Mouse (Mus musculus): ENCODE measurements around the gene Trim2. TPM values are rescaled to one million over a fixed set of nuclear protein-coding genes. Genes with fewer than 3 reads are reported as not detected.

Gene Trim2
- polyA plus RNA-seq, 1 experiment: 2.4 TPM

DNA sequence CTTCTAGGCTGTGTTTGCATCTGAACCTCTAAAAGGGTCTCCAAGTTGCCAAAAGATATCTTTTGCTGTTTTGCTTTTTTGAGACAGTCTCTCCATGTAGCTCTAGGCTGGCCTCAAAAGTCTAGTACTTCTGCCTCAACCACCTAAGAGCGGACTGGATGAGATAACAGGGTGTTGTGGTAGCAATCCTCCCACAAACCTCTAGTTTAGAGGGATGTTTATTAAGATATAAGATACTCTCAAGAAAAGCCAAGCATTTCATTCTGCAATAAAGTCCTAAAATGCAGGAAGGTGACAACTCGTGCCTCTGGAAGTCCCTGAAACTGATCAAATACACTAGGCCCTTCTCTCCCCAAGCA lies 52.2 kb downstream of the Trim2 start:
- TF ChIP-seq CEBPB (IDR thresholded peaks at IDR 0.05; ENCODE audit: low read depth) (no peak), FOSL1 (IDR thresholded peaks at IDR 0.05; ENCODE audit: insufficient read depth, low read length, poor library complexity, severe bottlenecking) (no peak), MYOG (IDR thresholded peaks at IDR 0.05; ENCODE audit: control insufficient read depth, extremely low read depth, insufficient read length) (no peak), MYOD1 (IDR thresholded peaks at IDR 0.05; ENCODE audit: control insufficient read depth, insufficient read length, low read depth) (no peak), MAX (IDR thresholded peaks at IDR 0.05) (no peak), USF1 (IDR thresholded peaks at IDR 0.05; ENCODE audit: low read depth) (no peak), CTCF (IDR thresholded peaks at IDR 0.05; ENCODE audit: control insufficient read depth, insufficient read depth, insufficient read length) (no peak)
- no peaks in the 10 kb centered on the region for H3K36me3 ChIP-seq (ENCODE audit: control insufficient read depth, insufficient read depth)
- no peaks in the 10 kb centered on the region for H3K27me3 ChIP-seq (ENCODE audit: control insufficient read depth, insufficient read depth, insufficient read length)

DNA sequence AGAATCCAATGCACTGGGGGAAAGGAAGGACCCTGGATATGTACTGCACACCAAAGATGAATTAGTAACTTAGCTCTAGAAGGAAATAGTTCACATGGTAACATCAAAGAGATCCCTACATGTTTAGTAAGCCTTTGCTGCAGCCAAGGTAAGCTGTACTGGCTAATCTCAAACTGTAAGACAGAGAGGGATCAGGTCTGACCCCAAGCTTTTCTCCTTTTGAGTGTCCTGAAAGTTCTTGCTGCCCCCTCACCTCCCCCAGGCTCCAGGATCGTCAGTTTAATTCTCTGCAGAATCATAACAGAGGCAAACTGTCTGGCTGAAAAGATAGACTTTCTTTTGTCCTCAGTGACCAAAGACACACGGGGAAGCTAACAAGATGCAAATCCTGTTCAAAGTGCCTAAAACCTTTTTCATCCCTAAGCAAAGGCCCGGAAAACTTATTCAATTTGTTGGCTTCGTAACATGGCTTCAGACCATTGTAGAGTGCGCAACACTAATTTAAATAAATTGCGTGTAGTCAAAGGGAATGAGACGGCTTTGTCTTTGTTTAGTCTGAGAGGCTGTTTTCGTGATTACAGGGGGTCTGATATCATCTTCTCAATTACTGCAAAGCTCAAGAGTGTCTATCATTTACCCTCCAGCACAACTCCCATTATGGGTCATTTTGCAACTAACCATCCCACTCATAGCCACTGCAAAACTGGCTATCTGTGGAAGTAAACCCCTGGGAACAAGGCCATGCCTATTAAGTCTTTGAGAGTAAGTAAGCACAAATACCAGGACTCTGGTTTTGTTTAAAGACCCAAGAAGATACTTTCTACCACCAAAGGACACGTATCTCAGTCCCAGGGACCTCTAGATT lies 52.8 kb downstream of the Trim2 start:
- Histone ChIP-seq H3K27me3 (ENCODE audit: control insufficient read depth, insufficient read depth, insufficient read length) (no peaks in the 10 kb centered on the region), H3K4me3 (ENCODE audit: insufficient read depth, poor library complexity, severe bottlenecking) (no peak overlapping the region), H3K79me3 (ENCODE audit: low read depth) (no peaks in the 10 kb centered on the region), H3K79me2 (ENCODE audit: control insufficient read depth, insufficient read depth) (no peaks in the 10 kb centered on the region), H3K36me3 (ENCODE audit: control insufficient read depth, insufficient read depth) (no peaks in the 10 kb centered on the region), H3ac (ENCODE audit: control insufficient read depth, insufficient read length, low read depth) (no peak overlapping the region)
- no peak for TF ChIP-seq CTCF (IDR thresholded peaks at IDR 0.05; ENCODE audit: control insufficient read depth, insufficient read depth, insufficient read length)
- no peak for TF ChIP-seq CEBPB (IDR thresholded peaks at IDR 0.05; ENCODE audit: low read depth)
- TF ChIP-seq MYOD1 (IDR thresholded peaks at IDR 0.05; ENCODE audit: control insufficient read depth, insufficient read length, low read depth): no peak
- TF ChIP-seq FOSL1 (IDR thresholded peaks at IDR 0.05; ENCODE audit: insufficient read depth, low read length, poor library complexity, severe bottlenecking): no peak
- no peak for TF ChIP-seq MAX (IDR thresholded peaks at IDR 0.05)
- no peak for TF ChIP-seq MYOG (IDR thresholded peaks at IDR 0.05; ENCODE audit: control insufficient read depth, extremely low read depth, insufficient read length)
- no peak for TF ChIP-seq USF1 (IDR thresholded peaks at IDR 0.05; ENCODE audit: low read depth)

More for the DNA sequence above, 52.2 kb downstream of the Trim2 start:
- no peak overlapping the region for H3ac ChIP-seq (ENCODE audit: control insufficient read depth, insufficient read length, low read depth)
- H3K79me2 ChIP-seq (ENCODE audit: control insufficient read depth, insufficient read depth): no peaks in the 10 kb centered on the region
- H3K4me3 ChIP-seq (ENCODE audit: insufficient read depth, poor library complexity, severe bottlenecking): no peak overlapping the region
- H3K79me3 ChIP-seq (ENCODE audit: low read depth): no peaks in the 10 kb centered on the region

DNA sequence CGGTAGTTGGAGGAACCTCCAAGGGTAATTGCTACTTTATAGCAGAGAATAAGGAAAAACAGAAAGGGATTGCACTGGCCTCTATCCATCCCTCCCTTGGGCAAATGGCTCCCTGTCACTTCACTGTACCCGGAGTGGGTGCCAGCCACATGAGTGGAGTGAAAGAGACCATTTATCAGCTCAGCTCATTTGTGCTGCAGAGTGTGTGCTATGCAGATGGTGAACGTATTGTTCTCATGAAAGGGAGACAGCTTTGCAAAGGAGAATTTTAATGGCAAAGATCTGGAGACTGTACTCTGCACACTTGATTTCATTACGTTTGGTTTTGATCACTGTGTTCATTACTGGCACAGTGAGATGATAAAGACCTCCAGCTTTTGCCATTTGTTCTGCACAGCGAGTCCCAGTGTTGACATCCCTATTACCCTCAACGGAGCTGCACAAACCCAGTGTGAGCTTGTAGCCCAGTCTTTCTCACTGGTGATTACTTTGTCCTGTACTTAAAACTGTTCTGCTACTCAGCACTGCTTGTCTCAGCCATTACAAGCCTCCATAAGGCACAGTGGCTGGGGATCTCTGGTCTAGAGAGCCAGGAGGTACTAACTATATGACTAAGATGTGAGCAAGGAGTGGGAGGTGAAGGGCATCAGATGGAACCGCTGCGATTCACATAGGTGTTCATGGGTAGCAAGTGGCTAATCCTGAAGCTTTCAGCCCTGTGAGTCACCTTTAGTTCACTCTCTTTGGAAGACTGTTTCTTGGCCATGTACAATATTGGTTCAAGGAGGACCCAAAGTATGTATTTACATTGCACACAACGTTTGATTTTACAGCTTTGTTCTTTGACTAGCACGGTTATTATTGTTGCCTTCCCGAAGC lies 53.7 kb downstream of the Trim2 start:
- Histone ChIP-seq H3ac (ENCODE audit: control insufficient read depth, insufficient read length, low read depth) (no peak overlapping the region), H3K36me3 (ENCODE audit: control insufficient read depth, insufficient read depth) (no peaks in the 10 kb centered on the region), H3K79me2 (ENCODE audit: control insufficient read depth, insufficient read depth) (no peaks in the 10 kb centered on the region), H3K27me3 (ENCODE audit: control insufficient read depth, insufficient read depth, insufficient read length) (no peaks in the 10 kb centered on the region), H3K79me3 (ENCODE audit: low read depth) (no peaks in the 10 kb centered on the region), H3K4me3 (ENCODE audit: insufficient read depth, poor library complexity, severe bottlenecking) (no peak overlapping the region)
- TF ChIP-seq MAX (IDR thresholded peaks at IDR 0.05): no peak
- TF ChIP-seq FOSL1 (IDR thresholded peaks at IDR 0.05; ENCODE audit: insufficient read depth, low read length, poor library complexity, severe bottlenecking): no peak
- no peak for TF ChIP-seq USF1 (IDR thresholded peaks at IDR 0.05; ENCODE audit: low read depth)
- TF ChIP-seq MYOD1 (IDR thresholded peaks at IDR 0.05; ENCODE audit: control insufficient read depth, insufficient read length, low read depth): no peak
- TF ChIP-seq CEBPB (IDR thresholded peaks at IDR 0.05; ENCODE audit: low read depth): no peak
- TF ChIP-seq CTCF (IDR thresholded peaks at IDR 0.05; ENCODE audit: control insufficient read depth, insufficient read depth, insufficient read length): no peak
- no peak for TF ChIP-seq MYOG (IDR thresholded peaks at IDR 0.05; ENCODE audit: control insufficient read depth, extremely low read depth, insufficient read length)

DNA sequence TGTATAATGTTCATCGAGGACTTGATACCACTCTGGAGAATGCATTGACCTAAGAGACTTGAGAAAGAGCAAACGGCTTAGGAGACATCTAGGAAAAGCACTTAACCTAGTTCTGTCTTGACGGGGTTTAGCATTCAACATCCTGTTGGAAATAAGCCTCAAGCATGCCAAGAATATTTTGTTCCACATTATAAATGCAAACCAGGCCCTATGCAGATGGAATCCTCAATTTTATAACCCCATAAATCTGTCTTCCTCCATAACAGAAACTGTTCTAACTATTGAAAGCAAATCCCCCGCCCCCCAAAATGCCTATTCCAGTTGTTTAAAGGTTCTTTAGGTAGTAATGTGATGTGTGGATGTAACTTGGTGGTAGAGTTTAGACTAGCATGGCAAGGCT lies 55.0 kb downstream of the Trim2 start:
- Histone ChIP-seq H3K4me3 (ENCODE audit: insufficient read depth, poor library complexity, severe bottlenecking) (no peak overlapping the region), H3ac (ENCODE audit: control insufficient read depth, insufficient read length, low read depth) (no peak overlapping the region), H3K27me3 (ENCODE audit: control insufficient read depth, insufficient read depth, insufficient read length) (no peaks in the 10 kb centered on the region), H3K79me2 (ENCODE audit: control insufficient read depth, insufficient read depth) (no peaks in the 10 kb centered on the region), H3K79me3 (ENCODE audit: low read depth) (no peaks in the 10 kb centered on the region), H3K36me3 (ENCODE audit: control insufficient read depth, insufficient read depth) (no peaks in the 10 kb centered on the region)
- no peak for TF ChIP-seq FOSL1 (IDR thresholded peaks at IDR 0.05; ENCODE audit: insufficient read depth, low read length, poor library complexity, severe bottlenecking)
- TF ChIP-seq MAX (IDR thresholded peaks at IDR 0.05): no peak
- no peak for TF ChIP-seq MYOG (IDR thresholded peaks at IDR 0.05; ENCODE audit: control insufficient read depth, extremely low read depth, insufficient read length)
- TF ChIP-seq MYOD1 (IDR thresholded peaks at IDR 0.05; ENCODE audit: control insufficient read depth, insufficient read length, low read depth): no peak
- TF ChIP-seq USF1 (IDR thresholded peaks at IDR 0.05; ENCODE audit: low read depth): no peak
- no peak for TF ChIP-seq CEBPB (IDR thresholded peaks at IDR 0.05; ENCODE audit: low read depth)
- no peak for TF ChIP-seq CTCF (IDR thresholded peaks at IDR 0.05; ENCODE audit: control insufficient read depth, insufficient read depth, insufficient read length)

DNA sequence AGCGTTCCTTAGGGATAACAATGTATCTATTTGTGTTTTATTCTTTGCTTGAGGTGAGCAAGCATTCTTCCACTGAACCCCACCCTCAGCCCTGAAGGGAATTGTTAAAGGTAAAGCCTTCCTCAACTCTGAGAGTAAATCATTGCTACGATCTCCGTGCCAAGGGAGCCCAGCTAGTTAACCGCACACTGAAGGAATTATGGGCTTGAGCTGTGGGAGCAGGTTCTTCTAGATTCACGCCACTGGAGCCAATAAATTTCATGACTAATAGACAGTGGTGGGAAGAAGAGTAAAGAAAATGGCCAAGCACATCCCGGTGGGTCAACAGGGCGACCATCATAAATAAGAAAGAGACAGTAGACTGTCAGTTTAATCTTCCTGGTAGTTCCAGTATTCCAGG lies 56.4 kb downstream of the Trim2 start:
- no peaks in the 10 kb centered on the region for H3K79me2 ChIP-seq (ENCODE audit: control insufficient read depth, insufficient read depth)

More for the DNA sequence above, 56.4 kb downstream of the Trim2 start:
- H3K27me3 ChIP-seq (ENCODE audit: control insufficient read depth, insufficient read depth, insufficient read length): no peaks in the 10 kb centered on the region
- H3K79me3 ChIP-seq (ENCODE audit: low read depth): no peaks in the 10 kb centered on the region
- H3K36me3 ChIP-seq (ENCODE audit: control insufficient read depth, insufficient read depth): no peaks in the 10 kb centered on the region
- TF ChIP-seq FOSL1 (IDR thresholded peaks at IDR 0.05; ENCODE audit: insufficient read depth, low read length, poor library complexity, severe bottlenecking) (no peak), MAX (IDR thresholded peaks at IDR 0.05) (no peak), MYOG (IDR thresholded peaks at IDR 0.05; ENCODE audit: control insufficient read depth, extremely low read depth, insufficient read length) (no peak), CTCF (IDR thresholded peaks at IDR 0.05; ENCODE audit: control insufficient read depth, insufficient read depth, insufficient read length) (no peak), CEBPB (IDR thresholded peaks at IDR 0.05; ENCODE audit: low read depth) (no peak), MYOD1 (IDR thresholded peaks at IDR 0.05; ENCODE audit: control insufficient read depth, insufficient read length, low read depth) (no peak), USF1 (IDR thresholded peaks at IDR 0.05; ENCODE audit: low read depth) (no peak)
- no peak overlapping the region for H3ac ChIP-seq (ENCODE audit: control insufficient read depth, insufficient read length, low read depth)
- H3K4me3 ChIP-seq (ENCODE audit: insufficient read depth, poor library complexity, severe bottlenecking): no peak overlapping the region

Measured in C2C12 (cell line).